Mouse (Mus musculus) liver, adult 2 months (tissue): ENCODE data around the gene Kcnb1. TPM values are rescaled to one million over a fixed set of nuclear protein-coding genes. Genes with fewer than 3 reads are reported as not detected.
A peak's percentile ranks its signal among the peaks of the same experiment; 100 is the strongest.

Experiments
- DNase-seq: peaks from one replicate; pipeline ENCODE4 v3.0.0-alpha.2; 2011; ENCODE audit warnings: low read depth, low spot score; ENCODE audit errors: extremely low read depth
- H3K27ac ChIP-seq: fragments of 200-500 bp; replicated peaks from 2 replicates; pipeline ENCODE4 v1.5.1; 2012; ENCODE audit warnings: low read depth, mild to moderate bottlenecking, control low read depth, inconsistent platforms, low read length; ENCODE audit not compliant: insufficient read depth
- H3K27me3 ChIP-seq: fragments of 200-500 bp; 2 replicates; pipeline ENCODE4 v1.6.1; 2012; ENCODE audit warnings: mild to moderate bottlenecking, moderate library complexity, low read length, inconsistent platforms; ENCODE audit not compliant: control insufficient read depth, insufficient read depth
- H3K36me3 ChIP-seq: fragments of 200-500 bp; 2 replicates; pipeline ENCODE4 v1.6.1; 2012; ENCODE audit warnings: low read length, inconsistent platforms; ENCODE audit not compliant: control insufficient read depth, insufficient read depth
- H3K4me1 ChIP-seq: fragments of 200-500 bp; 2 replicates; pipeline ENCODE4 v1.6.1; 2011; ENCODE audit warnings: low read length; ENCODE audit not compliant: control insufficient read depth, insufficient read depth
- H3K4me3 ChIP-seq: fragments of 200-500 bp; 2 replicates; pipeline ENCODE4 v1.5.1; 2011; ENCODE audit warnings: low read depth, mild to moderate bottlenecking, control low read depth, low read length, moderate library complexity; ENCODE audit not compliant: insufficient read depth
- H3K79me2 ChIP-seq: fragments of 200-500 bp; 2 replicates; pipeline ENCODE4 v1.6.1; 2012; ENCODE audit warnings: inconsistent platforms, mild to moderate bottlenecking, low read length, moderate library complexity; ENCODE audit not compliant: control insufficient read depth, insufficient read depth
- H3K9ac ChIP-seq: fragments of 200-500 bp; 2 replicates; pipeline ENCODE4 v1.6.1; 2012; ENCODE audit warnings: low read depth, mild to moderate bottlenecking, control low read depth, inconsistent platforms, low read length
- CTCF ChIP-seq: fragments of 200-500 bp; IDR thresholded peaks from 2 replicates; pipeline ENCODE4 v1.5.1; 2011; ENCODE audit warnings: low read depth, low read length, control low read depth
- POLR2A ChIP-seq: fragments of 200-500 bp; IDR thresholded peaks from 2 replicates; pipeline ENCODE4 v1.6.1; 2011; ENCODE audit warnings: low read length, control low read depth; ENCODE audit not compliant: insufficient read depth; ENCODE audit errors: extremely low read depth
- WGBS: fragments of 180-500 bp; shearing (Covaris S2); methylation state at CpG from one replicate; pipeline ENCODE4 v1.1.7; 2018; 5-methylcytosine and 5-hydroxymethylcytosine counted together
- polyA plus RNA-seq: library from polyadenylated mRNA; depleted of rRNA; stranded (reverse); fragments of >200 nt; gene quantifications from 2 replicates; pipeline ENCODE4 v1.2.3, GENCODE M21; 2012
- total RNA-seq: library from RNA; depleted of rRNA; stranded (reverse); fragments of >200 nt; gene quantifications from 2 replicates; pipeline ENCODE4 v1.2.3, GENCODE M21; 2014

The Kcnb1 gene
- total and polyA plus RNA-seq, 2 experiments, result 0.32 to 0.83 TPM

DNA sequence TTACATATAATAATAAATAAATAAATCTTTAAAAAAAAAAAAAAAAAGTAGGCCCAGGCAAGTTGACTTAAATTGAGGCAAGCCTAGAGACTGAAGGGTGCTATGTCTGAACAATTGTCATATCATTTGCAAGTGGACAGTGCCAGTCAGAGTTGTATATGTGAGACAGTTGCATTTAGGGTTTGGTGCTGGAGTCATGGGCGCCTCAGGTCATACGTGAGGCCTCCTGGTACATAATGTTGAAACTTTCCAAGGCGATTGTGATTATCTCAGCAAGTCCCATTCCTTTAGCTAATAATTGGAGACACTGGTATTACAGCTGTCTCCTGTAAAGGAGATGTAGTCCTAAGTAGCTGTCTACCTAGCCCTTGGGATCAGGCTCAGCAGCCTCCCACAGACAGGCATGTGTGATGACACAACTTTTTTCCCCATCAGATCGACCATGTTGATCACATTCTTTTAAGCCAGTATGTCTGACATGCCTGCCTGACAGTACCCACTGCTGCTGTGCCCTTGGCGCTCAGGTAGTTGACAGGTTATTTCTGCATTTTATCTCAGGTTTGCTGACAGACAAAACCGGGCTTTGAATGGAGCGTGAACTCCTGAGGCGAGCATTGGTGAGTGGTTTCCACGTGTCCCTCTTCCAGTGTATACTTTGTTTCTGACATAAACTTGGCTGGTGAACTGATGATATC is 125.2 kb downstream of the Kcnb1 start:
- TF ChIP-seq CTCF (no peak), POLR2A (no peak)
- no peak overlapping the region for H3K27ac ChIP-seq
- 54% methylated on average over 9 of the region's 9 CpGs for WGBS
- no peak for DNase-seq
- peaks cover 10% of the 10 kb centered on the region; the same call in 1 of the 2 replicates for H3K79me2 ChIP-seq
- H3K4me1 ChIP-seq, result peaks cover 15% of the 10 kb centered on the region
- H3K27me3 ChIP-seq, result no peaks in the 10 kb centered on the region
- peaks cover 17% of the 10 kb centered on the region; the same call in 1 of the 2 replicates for H3K36me3 ChIP-seq
- H3K4me3 ChIP-seq, result no peak overlapping the region
- 0 out of 2 replicates have a peak overlapping the region, but pooled peaks have one; percentile 34 for H3K9ac ChIP-seq

DNA sequence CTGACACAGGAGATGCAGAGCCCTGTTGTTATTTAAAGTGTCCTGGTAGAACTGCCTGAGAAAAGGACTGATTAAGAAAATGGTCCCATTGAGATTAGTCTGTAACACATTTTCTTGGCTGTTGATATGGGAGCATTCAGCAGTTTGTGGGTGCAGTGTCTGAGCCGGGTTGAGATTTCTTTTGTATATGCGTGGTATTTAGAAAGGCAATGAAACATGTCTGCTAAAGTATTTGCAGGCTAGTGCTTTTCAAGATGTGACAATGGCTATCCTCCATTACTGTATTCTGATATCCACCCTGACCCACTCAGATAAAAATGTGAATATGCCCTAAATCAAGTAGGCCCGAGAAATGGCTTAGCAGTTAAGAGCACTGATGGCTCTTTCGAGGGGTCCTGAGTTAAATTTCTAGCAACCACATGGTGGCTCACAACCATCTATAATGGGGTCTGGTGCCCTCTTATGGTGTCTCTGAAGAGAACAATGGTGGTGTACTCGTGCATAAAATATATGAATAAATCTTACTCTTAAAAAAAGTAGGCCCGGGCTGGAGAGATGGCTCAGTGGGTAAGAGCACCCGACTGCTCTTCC is 126.0 kb downstream of the Kcnb1 start:
- DNase-seq, result no peak
- TF ChIP-seq POLR2A (no peak), CTCF (no peak)
- WGBS, result 10% methylated on average over 7 of the region's 7 CpGs
- H3K79me2 ChIP-seq, result peaks cover 10% of the 10 kb centered on the region; the same call in 1 of the 2 replicates
- H3K36me3 ChIP-seq, result peaks cover 17% of the 10 kb centered on the region; the same call in 1 of the 2 replicates
- no peaks in the 10 kb centered on the region for H3K27me3 ChIP-seq
- H3K27ac ChIP-seq, result no peak overlapping the region
- peaks cover 19% of the 10 kb centered on the region for H3K4me1 ChIP-seq
- H3K4me3 ChIP-seq, result no peak overlapping the region; the same call in 1 of the 2 replicates
- H3K9ac ChIP-seq, result peak overlapping the region; percentile 7; the same call in 1 of the 2 replicates

DNA sequence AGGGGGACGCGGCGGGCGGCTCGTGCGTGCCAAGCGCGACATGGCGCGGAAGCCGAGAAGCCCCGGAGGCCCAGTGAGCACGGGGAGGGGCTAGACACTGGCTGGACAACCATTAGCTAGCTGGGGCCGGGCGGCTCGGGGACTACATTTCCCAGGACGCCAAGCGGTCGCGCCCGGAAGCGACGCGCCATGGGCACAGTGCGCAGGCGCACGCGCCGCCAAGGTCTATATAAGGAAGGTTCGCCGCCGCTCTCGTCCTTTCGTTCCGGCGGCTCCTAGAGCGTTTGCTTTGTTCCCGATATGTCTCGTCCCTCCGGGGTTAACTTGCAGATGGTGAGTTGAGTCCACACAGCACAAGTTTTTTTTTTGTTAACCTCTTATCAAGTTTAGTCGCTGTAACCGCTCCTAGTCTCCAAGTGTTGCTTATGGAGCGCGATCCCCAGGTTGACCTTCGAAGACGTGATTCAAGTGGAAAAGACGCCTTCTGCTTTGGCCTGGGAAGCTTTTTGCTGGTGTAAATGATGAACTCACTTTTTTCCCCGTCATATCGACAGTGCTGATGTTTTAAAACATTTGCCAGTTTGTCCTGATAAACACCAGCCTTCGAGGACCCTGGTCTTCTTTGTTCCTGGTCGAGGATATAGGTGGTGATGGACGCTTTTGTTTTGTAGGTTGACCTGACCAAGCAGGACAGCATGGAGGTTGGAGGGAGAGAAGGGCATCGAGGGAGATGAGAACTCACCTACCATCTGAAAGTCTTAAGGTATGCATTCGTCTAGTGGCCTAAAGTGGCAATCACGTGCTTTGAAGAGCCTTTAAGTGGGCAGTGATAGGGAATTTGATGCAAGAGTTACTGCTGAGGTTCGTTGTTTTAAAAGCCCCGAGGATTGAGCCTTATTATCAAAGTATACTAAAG is 126.7 kb downstream of the Kcnb1 start, which contains the start of gene Znfx1:
Gene Znfx1, minus strand, starts transcription at position 51 of the 916 bp plus-strand sequence.
- H3K36me3 ChIP-seq, result peaks cover 17% of the 10 kb centered on the region; the same call in 1 of the 2 replicates
- H3K27ac ChIP-seq, result peak within 1 kb of the TSS; percentile 84
- under 1% methylated on average over 54 of the region's 57 CpGs for WGBS
- peaks cover 10% of the 10 kb centered on the region; the same call in 1 of the 2 replicates for H3K79me2 ChIP-seq
- peak; percentile 74 for DNase-seq
- H3K4me3 ChIP-seq, result peak within 1 kb of the TSS; percentile 91
- peak within 1 kb of the TSS; percentile 91 for H3K9ac ChIP-seq
- TF ChIP-seq CTCF (no peak), POLR2A (peak; percentile 99)
- H3K27me3 ChIP-seq, result no peaks in the 10 kb centered on the region
- H3K4me1 ChIP-seq, result peaks cover 19% of the 10 kb centered on the region

DNA sequence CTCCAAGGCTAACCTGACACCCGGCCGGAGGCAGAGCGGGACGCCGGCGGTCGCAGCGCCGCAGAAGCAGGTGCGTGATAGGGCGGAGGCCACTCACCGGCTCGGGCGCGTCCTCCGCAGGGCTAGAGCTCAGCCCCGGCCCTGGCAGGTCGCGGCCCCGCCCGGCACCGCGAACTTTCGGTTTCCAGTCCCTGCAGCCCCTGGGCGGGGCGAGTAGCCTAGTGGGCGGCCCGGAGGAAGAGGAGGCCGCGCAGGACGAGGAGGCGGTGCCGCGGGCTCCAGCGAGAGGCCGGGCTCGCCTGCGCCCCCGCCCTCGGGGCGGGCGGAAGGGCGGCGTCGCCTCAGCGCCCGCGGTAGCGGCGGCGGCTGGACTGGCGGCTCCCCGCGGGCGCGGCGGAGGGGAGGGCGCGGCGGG is 127.5 kb downstream of the Kcnb1 start:
- Histone ChIP-seq H3K4me1 (peaks cover 19% of the 10 kb centered on the region), H3K9ac (peak overlapping the region; percentile 91), H3K27ac (peak overlapping the region; percentile 84), H3K4me3 (peak overlapping the region; percentile 91), H3K27me3 (no peaks in the 10 kb centered on the region), H3K79me2 (peaks cover 10% of the 10 kb centered on the region; the same call in 1 of the 2 replicates), H3K36me3 (peaks cover 19% of the 10 kb centered on the region; the same call in 1 of the 2 replicates)
- DNase-seq, result peak; percentile 80
- whole genome bisulfite sequencing, result under 1% methylated on average over 52 of the region's 60 CpGs
- TF ChIP-seq POLR2A, result peak; percentile 75
- no peak for TF ChIP-seq CTCF

DNA sequence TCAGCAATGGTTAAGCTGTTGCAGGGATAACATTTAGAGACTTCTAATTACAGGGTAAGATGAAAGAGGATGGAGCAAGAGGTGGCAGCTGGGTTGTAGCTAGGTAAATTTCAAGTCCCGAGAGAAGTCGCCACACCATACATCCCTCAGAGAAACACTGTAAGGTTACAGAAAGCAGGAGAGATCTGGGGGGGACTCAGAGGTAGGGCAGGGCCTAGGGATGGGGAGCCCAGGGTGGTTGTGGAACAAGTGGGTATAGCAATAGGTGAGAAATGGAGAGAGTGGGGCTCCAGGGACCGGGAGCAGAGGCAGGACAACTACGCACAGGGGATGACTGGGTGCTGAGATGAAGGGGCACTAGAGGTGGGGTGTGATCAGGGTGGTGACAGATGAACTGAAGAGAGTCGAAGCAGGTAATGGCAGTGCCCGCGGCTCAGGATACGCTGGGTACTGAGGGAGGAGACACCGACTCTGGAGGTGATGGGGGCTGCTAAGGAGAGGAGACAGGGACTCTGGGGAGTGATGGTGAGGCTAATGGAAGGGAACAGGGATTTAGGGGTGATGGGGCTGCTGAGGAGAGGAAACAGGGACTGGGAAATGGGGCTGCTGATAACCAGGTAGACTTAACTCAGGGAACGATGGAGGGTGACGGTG is 128.4 kb downstream of the Kcnb1 start:
- Histone ChIP-seq H3K27me3 (no peaks in the 10 kb centered on the region), H3K4me3 (peak overlapping the region; percentile 91), H3K27ac (peak overlapping the region; percentile 74), H3K4me1 (peaks cover 20% of the 10 kb centered on the region), H3K36me3 (peaks cover 27% of the 10 kb centered on the region), H3K9ac (peak overlapping the region; percentile 91), H3K79me2 (peaks cover 14% of the 10 kb centered on the region; the same call in 1 of the 2 replicates)
- WGBS, result 23% methylated on average over 11 of the region's 11 CpGs
- DNase-seq, result no peak
- TF ChIP-seq POLR2A, result no peak
- no peak for TF ChIP-seq CTCF
